Mouse (Mus musculus): ENCODE measurements around the gene Majin.

The Majin gene

DNA sequence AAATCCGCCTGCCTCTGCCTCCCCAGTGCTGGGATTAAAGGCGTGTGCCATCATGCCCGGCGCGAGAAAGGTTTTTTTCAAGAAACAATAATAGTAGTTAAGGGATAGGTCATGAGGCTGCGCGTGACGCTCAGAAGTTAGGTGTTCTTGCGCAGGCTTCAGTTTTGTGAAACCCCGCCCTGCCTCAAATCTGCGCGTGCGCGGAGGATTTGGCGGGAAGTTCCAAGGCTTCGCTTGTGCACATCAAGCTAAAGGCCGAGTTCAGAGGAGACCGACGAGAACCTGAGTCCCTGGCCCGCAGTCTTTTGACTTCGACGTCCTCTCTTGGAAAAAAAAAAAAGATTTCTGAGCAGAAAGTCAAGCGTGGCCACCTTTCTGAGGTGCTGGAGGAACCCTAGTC, at the start of gene Majin:
TSS of gene Majin (plus strand) at position 258 of the 400 bp plus-strand sequence.
- no peak for DNase-seq

DNA sequence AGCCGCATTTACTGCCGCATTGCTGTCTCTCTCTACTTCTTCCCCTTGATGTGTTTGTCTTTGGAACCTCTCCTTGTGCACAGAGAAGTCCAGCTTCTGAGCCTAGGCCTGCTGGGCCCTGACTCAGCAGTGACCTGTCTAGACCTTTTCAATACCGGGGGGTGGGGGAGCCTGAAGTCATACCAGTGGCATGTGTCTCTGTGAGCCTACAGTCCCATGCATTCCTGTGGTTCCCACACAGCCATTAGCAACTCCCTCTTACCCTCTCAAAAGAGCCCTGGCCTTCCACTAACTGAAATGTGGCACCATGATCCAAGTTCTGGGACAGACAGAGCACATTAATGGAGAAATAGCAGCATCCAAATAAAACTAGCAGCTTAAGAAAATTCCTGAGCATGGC, 47.8 kb upstream of the Majin start:
- DNase-seq = no peak

DNA sequence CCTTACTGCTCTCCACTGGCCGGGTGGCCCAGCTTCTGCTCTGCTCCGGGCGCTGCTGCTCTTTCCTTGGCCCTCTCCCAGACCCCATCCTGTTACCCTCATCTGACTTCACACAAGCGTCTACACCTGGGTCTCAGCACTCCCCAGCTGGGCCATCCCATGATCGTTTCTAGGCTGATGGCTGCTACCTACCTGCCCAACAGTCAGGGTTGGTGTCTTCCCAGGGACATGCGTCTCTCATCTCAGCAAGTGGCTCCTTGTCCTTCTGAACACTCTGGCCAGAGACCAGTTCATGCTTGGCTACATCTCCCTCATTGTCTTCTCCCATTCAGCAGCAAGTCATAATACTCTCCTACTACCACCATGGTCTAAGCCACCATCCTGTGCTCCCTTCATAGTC, 44.5 kb upstream of the Majin start:
- DNase-seq = no peak

DNA sequence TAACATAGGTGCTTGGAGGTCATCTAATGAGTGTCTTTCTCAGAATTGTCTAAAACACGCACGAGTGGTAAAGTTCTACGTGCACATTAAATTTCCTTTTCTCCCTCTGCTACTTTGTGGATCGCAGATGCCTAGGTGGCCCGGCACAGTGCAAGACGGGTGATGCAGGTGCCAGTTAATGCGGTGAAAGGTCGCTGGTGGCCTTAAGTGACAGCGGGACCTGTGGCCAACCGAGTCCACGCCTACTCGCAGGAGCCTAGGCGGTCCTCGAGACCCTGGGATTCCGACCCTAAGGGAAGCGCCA, 43.9 kb upstream of the Majin start:
- DNase-seq = no peak

DNA sequence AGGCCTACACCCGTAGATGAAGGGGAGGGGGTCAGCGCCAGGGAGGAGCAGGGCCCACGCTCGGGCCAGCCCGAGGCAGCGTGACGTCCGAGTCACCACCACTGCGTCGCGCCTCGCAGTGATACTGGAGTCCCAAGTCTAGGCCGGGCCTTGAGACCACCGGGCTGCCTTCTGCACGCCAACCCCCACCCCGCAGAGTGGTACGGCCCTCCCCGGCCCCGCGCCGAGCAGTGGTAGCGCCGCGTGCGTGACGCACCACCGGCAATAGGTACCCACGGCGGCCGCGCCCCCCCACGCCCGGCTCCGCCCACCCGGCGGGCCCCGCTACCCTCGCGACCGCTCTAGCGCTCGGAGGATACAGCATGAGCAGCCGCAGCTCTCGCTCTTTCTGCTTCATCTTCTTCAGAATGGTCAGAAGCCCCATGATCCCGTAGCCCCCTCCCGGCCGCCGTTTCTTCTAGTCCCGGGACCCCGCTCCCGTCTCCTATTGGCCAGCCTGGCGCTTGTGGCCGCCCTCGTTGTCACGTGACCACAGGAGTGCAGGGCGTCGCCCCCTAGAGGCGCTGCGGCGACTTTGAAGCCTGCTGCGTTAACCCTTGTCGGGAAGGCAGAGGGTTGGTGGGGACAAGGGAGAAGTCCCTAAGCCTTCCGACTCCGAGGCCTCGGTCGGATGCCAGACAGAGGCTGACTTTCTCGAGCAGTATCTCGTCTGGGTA, 43.4 kb upstream of the Majin start, which contains the start of gene Batf2:
TSS of gene Batf2 (plus strand) at position 306 of the 716 bp plus-strand sequence.
- DNase-seq = peak; percentile 93

DNA sequence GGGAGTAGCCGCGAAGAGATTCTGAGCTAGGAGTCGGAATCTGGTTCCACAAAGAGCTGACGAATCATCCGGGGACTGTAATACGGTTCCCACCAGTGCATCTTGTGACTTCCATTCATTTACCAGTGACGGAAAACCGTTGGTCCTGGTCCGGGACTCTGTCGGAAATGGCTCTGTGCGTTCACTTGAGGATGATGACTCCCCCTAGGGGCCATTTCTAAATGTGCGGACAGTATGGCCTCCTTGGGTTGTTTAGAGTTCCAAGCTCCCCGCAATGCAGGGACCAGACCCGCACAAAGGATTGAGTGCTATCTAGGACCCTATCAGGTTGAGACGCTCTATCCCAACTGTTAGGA, 42.8 kb upstream of the Majin start, which contains the start of gene Arl2:
TSS of gene Arl2 (minus strand) at position 155 of the 356 bp plus-strand sequence.
- DNase-seq = peak; percentile 86

DNA sequence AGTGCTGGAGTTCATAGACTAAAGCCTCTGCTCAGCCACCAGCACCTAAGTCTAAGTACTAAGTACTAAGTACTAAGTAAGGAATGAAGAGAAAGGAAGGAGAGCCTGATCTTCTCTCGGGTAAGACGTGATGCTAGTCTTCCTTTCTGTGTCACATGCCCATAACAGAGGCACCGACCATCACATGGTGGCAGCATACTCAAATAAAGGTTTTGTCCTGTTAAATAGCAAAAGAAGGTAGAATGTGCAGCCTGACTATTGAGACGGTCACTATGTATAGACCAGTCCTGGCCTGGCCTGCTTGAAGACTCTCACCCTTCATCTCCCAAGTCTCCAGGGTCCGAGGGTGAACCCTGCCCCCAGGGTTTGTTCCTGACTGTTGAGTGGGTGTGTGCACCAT, 39.3 kb upstream of the Majin start:
- DNase-seq = no peak

DNA sequence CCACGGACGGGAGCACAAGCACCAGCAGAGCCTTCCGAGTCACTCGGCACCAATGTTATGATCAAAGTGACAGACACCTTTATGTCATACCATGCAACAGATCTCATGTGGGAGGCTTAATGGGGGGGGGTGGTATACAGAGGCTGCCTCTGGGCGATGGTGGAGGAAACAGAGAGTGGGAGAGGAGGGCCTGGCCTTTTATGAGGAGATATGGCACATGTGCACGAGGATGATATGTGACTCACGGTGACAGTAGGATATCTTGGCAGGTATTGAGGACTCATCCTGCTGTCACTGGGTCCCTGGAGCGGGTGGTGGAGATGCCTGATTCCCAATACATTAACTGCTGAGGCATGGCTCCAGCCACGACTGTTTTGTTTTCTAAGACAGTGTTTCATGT, 29.0 kb upstream of the Majin start:
- DNase-seq = no peak

DNA sequence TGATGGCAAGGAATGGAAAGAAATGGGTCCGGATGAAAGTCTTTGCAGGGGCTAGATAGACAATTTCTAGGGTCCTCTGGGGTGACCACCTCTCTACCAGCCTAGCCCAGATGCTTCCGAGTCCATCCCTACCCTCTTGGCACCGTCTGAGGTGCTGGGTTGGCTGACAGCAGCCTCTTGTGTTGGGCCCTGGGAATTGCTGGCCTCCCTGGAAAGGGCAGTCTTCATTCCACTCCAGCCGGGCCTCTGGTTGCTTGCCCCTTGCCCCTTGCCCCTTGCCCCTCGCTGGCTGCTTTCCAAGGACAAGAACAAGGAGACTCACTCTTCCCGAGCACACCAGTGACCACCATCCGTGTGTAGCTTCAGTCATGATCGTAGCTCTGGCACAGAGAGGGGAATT, 27.8 kb upstream of the Majin start:
- DNase-seq = no peak

DNA sequence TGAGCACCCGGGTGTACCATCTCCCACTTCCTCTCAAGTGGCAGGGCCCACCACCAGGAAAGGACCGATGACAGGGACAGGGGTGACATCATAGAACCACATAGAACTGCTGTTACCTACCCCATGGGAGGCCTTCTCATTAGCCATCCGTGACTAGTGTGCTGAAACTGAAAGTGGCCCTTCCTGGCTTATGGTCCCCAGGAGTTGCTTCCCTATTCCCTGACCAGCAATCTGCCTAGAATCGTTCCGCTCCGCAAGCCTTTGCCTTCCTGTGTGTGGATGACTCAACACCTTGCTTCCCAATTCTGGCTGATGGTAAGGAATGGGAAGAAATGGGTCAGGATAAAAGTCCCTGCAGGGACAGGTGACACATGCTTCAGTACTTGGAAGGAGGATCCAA, 27.0 kb upstream of the Majin start:
- peak; percentile 11 for DNase-seq

DNA sequence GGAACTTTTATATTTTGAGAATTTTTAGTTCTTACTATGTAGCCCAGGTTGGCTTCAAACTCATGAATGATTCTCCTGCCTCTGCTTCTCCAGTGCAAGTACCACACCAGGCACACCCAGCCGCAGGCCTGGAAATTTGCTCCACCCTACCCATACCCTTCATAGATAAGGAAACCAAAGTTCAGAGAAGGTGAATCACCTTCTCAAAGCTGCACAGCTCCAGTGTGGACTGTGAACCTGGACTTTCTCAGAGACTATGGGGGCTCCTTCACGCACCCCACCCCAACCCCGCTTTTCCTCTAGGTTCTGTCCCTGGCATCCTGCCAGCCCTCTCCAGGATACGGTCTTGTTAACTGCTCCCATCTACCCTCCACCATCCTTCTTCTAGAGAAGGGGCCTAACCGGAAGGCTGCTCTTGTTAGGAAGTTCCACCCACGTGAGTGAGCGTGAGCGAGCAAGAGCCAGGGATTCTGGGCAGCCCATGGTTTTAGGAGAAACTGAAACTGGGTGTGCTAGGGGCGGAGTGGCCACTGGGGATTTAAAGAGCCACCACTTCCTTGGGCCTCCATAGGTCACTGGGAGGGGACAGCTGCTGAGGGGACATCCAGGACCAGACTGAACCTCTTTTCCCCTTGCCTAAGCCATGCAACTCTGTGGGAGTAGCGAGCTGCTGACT, 20.2 kb upstream of the Majin start:
- peak; percentile 5 for DNase-seq

DNA sequence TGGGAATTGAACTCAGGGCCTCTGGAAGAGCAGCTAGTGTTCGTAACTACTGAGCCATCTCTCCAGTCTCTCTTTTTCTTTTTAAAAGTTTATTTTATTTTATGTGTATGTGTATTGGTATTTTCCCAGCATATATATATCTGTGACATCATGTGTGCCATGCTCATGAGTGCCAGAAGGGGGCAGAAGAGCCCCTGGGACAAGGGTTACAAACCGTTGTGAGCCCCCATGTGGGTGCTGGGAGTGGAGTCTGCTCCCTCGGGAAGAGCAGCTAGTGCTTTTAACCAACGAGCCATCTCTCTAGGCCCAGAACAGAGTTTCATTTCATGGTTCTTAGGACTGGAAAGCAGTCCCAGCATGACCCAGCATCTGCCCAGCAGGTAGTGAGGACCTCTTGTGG, 17.4 kb upstream of the Majin start:
- no peak for DNase-seq

DNA sequence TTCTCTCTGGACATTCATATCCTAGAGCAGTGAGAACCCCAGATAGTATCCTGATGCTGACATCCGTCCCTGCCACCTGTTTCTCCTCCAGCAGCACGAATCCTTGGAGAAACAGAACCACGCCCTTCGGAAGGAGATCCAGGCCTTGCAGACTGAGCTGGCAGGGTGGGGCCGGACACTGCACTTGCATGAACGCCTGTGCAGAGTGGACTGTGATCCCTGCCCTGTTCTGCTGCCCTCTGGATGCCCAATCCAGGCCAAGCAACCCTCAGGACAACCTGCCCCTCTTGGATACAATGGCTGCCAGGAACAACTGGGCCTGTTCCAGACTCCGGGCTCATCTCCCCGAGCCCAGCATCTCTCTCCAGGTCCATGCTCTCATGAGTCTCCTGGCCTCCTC, 13.0 kb upstream of the Majin start:
- DNase-seq = no peak

DNA sequence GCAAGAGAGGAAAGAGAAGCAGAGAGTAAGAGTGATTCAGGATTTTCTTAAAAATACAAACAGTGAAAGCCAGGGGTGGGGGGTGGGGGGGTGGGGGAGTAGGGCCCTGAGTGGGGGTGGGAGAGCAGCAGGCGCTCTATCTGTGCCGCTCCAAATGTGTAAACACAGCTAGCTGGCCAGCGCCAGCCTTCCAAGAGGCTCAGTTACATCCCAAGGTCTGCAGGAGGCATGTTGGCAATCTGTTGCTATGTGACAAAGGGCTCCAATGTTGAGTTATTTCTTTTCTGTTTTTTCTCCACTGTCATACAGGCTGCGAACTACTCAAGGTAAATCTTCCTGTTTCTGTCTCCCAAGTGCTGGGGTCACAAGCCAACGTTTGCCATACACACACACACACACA, 9.4 kb upstream of the Majin start:
- DNase-seq = no peak

DNA sequence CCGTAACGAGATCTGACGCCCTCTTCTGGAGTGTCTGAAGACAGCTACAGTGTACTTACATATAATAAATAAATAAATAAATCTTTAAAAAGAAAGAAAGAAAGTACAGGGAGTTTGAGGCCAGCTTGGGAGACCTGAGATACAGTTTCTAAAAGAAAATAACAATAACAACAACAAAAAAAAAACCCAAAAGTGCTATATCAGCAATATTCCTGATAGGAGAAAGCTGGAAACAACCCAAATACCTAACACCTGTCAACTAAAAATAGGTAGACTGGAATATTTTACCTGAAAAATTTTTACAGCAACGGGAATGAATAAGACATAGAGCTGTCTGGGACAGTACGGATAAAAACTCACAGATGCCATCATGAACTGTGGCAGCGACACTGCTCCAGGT, 5.4 kb upstream of the Majin start:
- DNase-seq = no peak

DNA sequence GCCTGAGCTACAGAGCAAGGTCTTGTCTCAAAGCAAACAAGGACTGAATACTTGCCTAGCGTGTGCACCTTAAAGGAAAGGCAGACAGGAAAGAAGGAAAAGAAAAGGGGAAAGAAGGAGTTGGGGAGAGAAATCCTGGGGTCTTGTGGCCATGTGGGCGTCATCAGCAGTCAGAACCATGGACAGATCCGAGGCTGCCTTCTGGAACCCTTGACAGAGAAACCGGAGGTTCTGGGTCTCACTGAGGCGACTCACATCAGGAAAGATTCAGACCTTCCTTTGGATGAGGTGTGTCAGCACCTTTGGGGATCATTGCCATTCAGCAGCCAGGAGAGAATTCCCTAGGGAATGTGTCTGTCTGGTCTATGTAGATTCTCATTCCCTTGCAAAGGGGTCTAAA, 2.6 kb upstream of the Majin start:
- no peak for DNase-seq

DNA sequence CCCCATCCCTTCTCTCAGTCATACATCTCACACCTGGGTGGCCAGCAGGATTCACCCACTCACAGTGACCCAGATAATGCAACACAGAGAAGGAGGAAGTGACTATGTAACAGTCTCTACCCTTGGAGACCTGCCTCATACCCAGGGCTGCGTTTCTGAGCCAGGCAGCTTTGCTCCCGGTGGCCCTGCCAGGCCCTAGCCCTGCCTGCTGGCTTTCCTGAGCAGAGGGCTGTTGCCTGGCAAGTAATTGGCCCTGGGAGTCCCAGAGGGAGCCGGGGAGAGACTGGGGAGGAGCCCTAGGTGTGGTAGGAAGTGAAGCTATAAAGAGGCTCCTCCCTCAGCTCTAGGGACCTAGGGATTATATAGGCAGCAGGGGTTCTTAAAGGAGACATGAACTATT, 1.7 kb upstream of the Majin start:
- peak; percentile 4 for DNase-seq

DNA sequence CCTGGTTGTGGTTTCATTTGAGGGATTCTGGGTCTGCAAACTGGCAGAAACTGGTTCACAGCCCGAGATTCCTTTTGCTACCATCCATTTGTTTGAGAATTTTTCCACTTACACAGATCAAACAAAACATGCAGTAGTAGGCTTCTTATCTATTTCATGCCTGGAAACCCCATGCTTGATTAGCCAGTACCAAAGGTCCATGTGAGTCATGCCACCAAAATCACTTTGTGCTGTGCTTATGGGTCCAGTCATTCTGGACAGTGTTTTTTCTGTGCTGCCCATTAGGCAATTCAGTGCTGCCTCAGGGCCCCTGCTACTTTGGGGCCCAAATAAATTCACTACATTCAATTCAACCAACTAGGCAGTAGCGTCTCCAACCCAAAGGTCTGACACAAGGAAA, 20.1 kb downstream of the Majin start:
- no peak for DNase-seq

DNA sequence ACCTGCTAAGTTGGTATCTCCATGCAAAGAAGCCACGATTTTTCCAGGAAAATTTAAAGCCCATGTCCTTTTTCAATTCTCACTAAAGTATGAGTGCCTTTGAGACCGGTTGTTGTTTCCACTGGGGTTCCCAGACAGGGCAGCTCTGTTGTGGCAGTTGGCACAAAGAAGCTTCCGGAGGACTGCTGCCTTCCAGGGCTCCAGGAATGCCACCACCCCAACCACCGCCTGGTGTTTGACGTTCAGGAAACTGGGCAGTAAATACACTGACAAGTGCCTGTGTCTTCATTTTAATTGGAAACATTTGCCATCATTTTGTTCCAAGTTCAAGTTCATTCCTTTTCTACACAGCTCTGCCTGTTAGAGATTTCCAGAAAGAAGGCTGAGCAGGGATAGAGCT, 22.5 kb downstream of the Majin start:
- DNase-seq = no peak

DNA sequence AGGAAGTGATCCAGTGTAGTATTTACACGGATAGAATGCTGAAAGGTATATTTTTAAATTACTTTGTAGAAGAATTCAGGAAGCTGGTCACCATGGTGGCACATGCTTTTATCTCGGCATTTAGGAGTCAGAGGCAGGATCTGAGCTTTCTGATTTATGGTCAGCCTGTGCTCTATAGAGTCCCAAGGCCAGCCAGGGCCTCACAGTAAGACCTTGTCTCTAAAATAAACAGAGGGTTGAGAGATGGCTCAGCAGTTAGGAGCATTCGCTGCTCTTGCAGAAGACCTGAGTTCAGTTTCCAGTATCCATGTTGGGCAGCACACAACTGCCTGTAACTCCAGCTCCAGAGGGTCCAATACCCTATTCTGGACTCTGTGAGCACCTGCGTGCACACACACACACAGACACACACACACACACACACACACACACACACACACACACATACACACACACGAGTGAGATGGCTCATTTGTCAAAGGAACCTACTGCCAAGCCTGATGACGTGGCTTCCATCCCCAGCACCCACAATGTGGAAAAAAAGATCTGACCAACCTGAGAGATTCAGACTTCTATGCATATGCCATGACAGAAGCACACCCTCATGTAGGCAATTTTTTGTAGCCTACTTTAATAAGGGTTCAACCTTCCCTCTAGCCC, 32.0 kb downstream of the Majin start:
- no peak for DNase-seq

DNA sequence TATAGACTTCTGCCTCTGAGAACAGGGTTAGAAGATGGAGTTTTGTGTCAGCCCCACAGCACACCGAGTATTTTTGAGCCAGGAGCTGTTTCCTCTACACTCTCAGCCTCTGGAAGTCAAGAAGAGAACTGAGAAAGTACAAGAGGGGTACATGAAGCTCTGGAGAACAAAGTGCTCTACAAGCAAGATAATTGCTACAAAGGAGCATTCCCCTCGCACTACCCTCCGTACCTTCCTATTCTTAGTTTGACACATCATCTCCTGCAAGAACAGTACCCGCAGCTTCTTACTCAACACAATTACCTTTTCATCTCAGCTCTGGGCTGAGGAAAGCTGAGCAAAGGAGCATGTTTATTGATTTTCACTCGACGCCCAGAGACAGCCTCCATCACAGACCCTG, 34.4 kb downstream of the Majin start:
- no peak for DNase-seq

DNA sequence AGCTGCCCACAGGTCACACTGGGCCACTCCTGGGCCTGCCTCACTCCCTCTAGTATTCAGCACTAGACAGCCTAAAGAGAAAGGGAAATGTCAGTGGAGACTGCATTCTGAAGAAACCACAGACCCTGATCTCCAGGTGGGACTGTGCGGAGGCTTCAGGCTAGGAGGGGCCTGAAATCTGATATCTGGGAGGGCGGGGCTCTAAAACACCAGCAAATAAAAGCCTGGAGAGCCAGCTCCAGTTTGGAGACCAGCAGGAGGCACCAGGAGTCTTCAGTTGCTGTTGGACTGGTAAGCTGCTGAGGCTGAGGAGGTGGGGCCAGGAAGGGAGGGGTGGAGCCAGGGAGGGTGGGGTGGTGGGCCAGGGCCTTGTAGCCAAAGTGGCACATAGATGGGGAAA, 41.9 kb downstream of the Majin start, which contains the start of gene Gpha2:
TSS of gene Gpha2 (plus strand) at position 246 of the 400 bp plus-strand sequence.
- DNase-seq = no peak

DNA sequence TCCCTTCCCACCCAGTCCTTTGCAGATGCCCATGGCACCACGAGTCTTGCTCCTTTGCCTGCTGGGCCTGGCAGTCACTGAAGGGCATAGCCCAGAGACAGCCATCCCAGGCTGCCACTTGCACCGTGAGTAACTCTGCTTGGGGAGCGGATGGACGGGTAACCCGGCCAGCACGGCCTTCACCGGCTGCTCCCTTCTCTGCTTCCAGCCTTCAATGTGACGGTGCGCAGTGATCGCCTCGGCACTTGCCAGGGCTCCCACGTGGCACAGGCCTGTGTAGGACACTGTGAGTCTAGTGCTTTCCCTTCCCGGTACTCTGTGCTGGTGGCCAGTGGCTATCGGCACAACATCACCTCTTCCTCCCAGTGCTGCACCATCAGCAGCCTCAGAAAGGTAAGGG, 42.6 kb downstream of the Majin start:
- no peak for DNase-seq

DNA sequence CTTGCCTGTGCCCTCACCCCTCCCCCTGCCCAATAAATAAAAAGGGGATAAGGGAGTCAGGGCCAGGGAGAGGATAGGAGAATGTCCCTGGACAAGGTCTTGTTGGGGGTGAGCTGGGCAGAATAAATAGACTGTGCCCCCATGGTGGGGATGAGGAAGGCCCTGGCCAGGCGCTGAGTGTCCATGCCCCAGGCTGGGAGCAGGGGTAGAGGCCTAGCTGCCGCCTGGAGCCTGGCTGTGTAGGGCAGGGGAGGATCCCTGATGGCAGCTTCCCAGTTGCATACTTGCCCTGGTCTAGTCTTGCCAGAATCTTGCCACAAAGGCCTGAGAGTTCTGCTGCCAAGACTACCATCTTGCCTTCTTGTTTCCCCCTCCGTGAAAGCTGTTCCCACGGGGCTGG, 43.7 kb downstream of the Majin start:
- DNase-seq = no peak

All from right cerebral cortex, adult 18-20 months (tissue).